Mouse (Mus musculus): ENCODE data around the gene Ptprk. TPM values are rescaled to one million over a fixed set of nuclear protein-coding genes. Genes with fewer than 3 reads are reported as not detected.
A peak's percentile ranks its signal among the peaks of the same experiment; 100 is the strongest.

Ptprk gene
- total and polyA plus RNA-seq, 3 experiments: 8.6 to 21.0 (median 20.0) TPM

GRCm38 (mm10) chr10:28224376-28224775, 149.8 kb downstream of the Ptprk start:
- no peak for DNase-seq
- Histone ChIP-seq H3K36me3 (ENCODE audit: control insufficient read depth, insufficient read depth, low read length) (no peaks in the 10 kb centered on the region), H3K27ac (no peak overlapping the region), H3K4me3 (no peak overlapping the region), H3K27me3 (ENCODE audit: control insufficient read depth, insufficient read depth, low read length) (no peaks in the 10 kb centered on the region), H3K9ac (ENCODE audit: low read depth, low read length) (no peak overlapping the region), H3K4me1 (ENCODE audit: control insufficient read depth, insufficient read depth, low read length) (peaks cover 3% of the 10 kb centered on the region; the same call in 1 of the 2 replicates), H3K79me2 (replicated peaks; ENCODE audit: control insufficient read depth, insufficient read depth, low read length) (0 out of 2 replicates have a peak, but pooled peaks cover 1% of the 10 kb centered on the region)
- WGBS: 91% methylated on average over 1 of the region's 1 CpGs
- intact Hi-C loops (cut with DNase I): no loop called here
- TF ChIP-seq POLR2A (IDR thresholded peaks at IDR 0.05; ENCODE audit: insufficient read depth, low read depth, low read length): no peak
- no peak for TF ChIP-seq CTCF (IDR thresholded peaks at IDR 0.05)
- no peak for TF ChIP-seq EP300 (IDR thresholded peaks at IDR 0.05; ENCODE audit: insufficient read depth, low read depth, low read length)

DNA sequence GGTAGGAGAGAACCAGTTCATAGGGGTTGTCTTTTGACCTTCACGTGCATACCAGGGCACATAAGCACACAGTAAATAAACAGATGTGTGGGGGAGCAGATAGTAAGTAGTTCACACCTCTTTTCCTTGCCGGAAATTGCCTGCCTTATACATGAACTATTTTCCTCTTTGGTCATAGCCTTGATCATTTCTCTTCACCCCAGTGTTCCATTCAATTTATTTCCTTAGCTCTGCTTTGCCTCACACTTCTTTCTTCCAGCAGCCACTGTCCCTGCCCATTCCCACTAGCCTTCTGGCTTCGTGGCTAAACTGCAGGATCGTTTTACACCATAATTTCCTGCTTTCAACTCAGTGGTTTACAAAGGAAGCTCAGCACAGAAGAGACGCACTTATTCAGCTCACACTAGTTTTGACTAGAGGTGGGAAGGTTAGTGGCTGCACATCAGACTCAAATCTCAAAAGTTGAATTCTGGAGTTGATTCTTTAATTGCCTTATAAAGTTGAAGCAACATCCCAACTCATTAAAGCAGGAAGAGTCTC, 151.0 kb downstream of the Ptprk start:
- H3K79me2 ChIP-seq (replicated peaks; ENCODE audit: control insufficient read depth, insufficient read depth, low read length): 0 out of 2 replicates have a peak, but pooled peaks cover 1% of the 10 kb centered on the region
- intact Hi-C loops (cut with DNase I): no loop called here
- no peak overlapping the region for H3K27ac ChIP-seq
- TF ChIP-seq POLR2A (IDR thresholded peaks at IDR 0.05; ENCODE audit: insufficient read depth, low read depth, low read length) (no peak), CTCF (IDR thresholded peaks at IDR 0.05) (no peak), EP300 (IDR thresholded peaks at IDR 0.05; ENCODE audit: insufficient read depth, low read depth, low read length) (no peak)
- H3K27me3 ChIP-seq (ENCODE audit: control insufficient read depth, insufficient read depth, low read length): no peaks in the 10 kb centered on the region
- H3K36me3 ChIP-seq (ENCODE audit: control insufficient read depth, insufficient read depth, low read length): no peaks in the 10 kb centered on the region
- H3K4me3 ChIP-seq: no peak overlapping the region
- H3K4me1 ChIP-seq (ENCODE audit: control insufficient read depth, insufficient read depth, low read length): peaks cover 3% of the 10 kb centered on the region; the same call in 1 of the 2 replicates
- DNase-seq: no peak
- H3K9ac ChIP-seq (ENCODE audit: low read depth, low read length): no peak overlapping the region
- WGBS: 46% methylated on average over 5 of the region's 5 CpGs

- Histone ChIP-seq H3K27me3 (ENCODE audit: control insufficient read depth, insufficient read depth, low read length) (no peaks in the 10 kb centered on the region), H3K36me3 (ENCODE audit: control insufficient read depth, insufficient read depth, low read length) (no peaks in the 10 kb centered on the region), H3K9ac (ENCODE audit: low read depth, low read length) (no peak overlapping the region), H3K4me3 (no peak overlapping the region), H3K27ac (no peak overlapping the region), H3K79me2 (replicated peaks; ENCODE audit: control insufficient read depth, insufficient read depth, low read length) (no peaks in the 10 kb centered on the region), H3K4me1 (ENCODE audit: control insufficient read depth, insufficient read depth, low read length) (peaks cover 3% of the 10 kb centered on the region; the same call in 1 of the 2 replicates)
- intact Hi-C loops (cut with DNase I): no loop called here
- DNase-seq: no peak
- 62% methylated on average over 4 of the region's 4 CpGs for WGBS
- no peak for TF ChIP-seq POLR2A (IDR thresholded peaks at IDR 0.05; ENCODE audit: insufficient read depth, low read depth, low read length)
- TF ChIP-seq CTCF (IDR thresholded peaks at IDR 0.05): no peak
- no peak for TF ChIP-seq EP300 (IDR thresholded peaks at IDR 0.05; ENCODE audit: insufficient read depth, low read depth, low read length)
These were observed 153.1 kb downstream of the Ptprk start for GRCm38 (mm10) chr10:28227732-28228131.

GRCm38 (mm10) chr10:28228208-28228607, 153.6 kb downstream of the Ptprk start:
- no peaks in the 10 kb centered on the region for H3K27me3 ChIP-seq (ENCODE audit: control insufficient read depth, insufficient read depth, low read length)
- no peak overlapping the region for H3K4me3 ChIP-seq
- 60% methylated on average over 1 of the region's 1 CpGs for WGBS
- peaks cover 3% of the 10 kb centered on the region; the same call in 1 of the 2 replicates for H3K4me1 ChIP-seq (ENCODE audit: control insufficient read depth, insufficient read depth, low read length)
- no peak overlapping the region for H3K9ac ChIP-seq (ENCODE audit: low read depth, low read length)
- H3K79me2 ChIP-seq (replicated peaks; ENCODE audit: control insufficient read depth, insufficient read depth, low read length): no peaks in the 10 kb centered on the region
- no peaks in the 10 kb centered on the region for H3K36me3 ChIP-seq (ENCODE audit: control insufficient read depth, insufficient read depth, low read length)
- intact Hi-C loops (cut with DNase I): no loop called here
- H3K27ac ChIP-seq: no peak overlapping the region
- DNase-seq: no peak
- TF ChIP-seq CTCF (IDR thresholded peaks at IDR 0.05) (no peak), EP300 (IDR thresholded peaks at IDR 0.05; ENCODE audit: insufficient read depth, low read depth, low read length) (no peak), POLR2A (IDR thresholded peaks at IDR 0.05; ENCODE audit: insufficient read depth, low read depth, low read length) (no peak)

DNA sequence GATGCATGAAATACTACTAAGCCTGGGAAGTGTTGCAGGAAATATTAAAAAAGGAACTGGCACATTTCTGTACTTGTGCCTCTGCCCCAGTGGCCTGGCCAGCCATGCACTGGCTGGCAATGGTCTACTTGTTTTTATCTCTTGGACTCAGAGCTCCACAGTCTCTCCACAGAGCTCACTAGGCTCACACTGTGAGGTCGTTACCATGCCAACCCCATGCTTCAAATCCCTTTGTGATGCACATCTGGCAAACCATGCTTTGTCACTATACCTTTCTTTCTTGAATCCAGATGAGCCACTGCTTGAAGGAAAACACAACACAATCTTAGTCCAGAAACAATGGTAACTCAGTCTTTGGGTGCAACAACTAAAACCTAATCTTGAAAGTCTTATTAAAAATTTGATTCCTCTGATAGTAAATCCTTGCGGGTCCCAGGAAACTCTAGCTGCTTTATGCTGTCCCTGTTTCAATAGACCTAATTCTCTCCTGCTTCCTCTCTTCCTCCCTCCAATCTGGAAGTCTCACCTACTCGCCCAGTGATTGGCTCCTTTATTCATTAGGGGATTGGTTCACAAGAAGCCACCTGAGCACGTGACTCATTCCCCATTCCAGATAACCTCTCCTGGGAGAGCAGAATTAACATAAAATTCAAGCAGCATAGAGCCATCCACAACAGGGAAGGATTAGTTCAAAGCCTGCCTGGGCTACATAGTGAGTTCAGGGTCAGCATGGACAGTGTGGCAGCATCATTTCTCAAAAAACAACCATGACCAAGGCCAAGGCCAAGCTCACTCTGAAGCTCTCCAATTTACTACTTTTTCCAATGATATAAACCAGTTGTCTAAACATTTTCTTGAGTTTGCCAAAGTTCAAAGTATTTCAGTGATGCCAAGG, 157.9 kb downstream of the Ptprk start:
- Histone ChIP-seq H3K36me3 (ENCODE audit: control insufficient read depth, insufficient read depth, low read length) (no peaks in the 10 kb centered on the region), H3K4me1 (ENCODE audit: control insufficient read depth, insufficient read depth, low read length) (peaks cover 2% of the 10 kb centered on the region; the same call in 1 of the 2 replicates), H3K4me3 (no peak overlapping the region), H3K79me2 (replicated peaks; ENCODE audit: control insufficient read depth, insufficient read depth, low read length) (no peaks in the 10 kb centered on the region), H3K27me3 (ENCODE audit: control insufficient read depth, insufficient read depth, low read length) (no peaks in the 10 kb centered on the region), H3K27ac (no peak overlapping the region), H3K9ac (ENCODE audit: low read depth, low read length) (no peak overlapping the region)
- 70% methylated on average over 4 of the region's 4 CpGs for WGBS
- no peak for TF ChIP-seq CTCF (IDR thresholded peaks at IDR 0.05)
- no peak for TF ChIP-seq EP300 (IDR thresholded peaks at IDR 0.05; ENCODE audit: insufficient read depth, low read depth, low read length)
- no peak for TF ChIP-seq POLR2A (IDR thresholded peaks at IDR 0.05; ENCODE audit: insufficient read depth, low read depth, low read length)
- peak in 1 of 2 experiments; percentile 31 for DNase-seq
- intact Hi-C loops (cut with DNase I): no loop called here
